Mouse (Mus musculus): ENCODE measurements around the gene Glra1.
"Not testable (repeated sequence)": the region's sequence is repeated elsewhere in the genome, so short reads cannot be mapped to it uniquely, and the experiment has no call there.

The Glra1 gene

GRCm38 (mm10) chr11:55607808-55608523 lies at the start of gene Glra1:
TSS of gene Glra1 (minus strand) at chr11:55608198.
- peak in 1 of 2 experiments; percentile 20 for DNase-seq (ENCODE audit: low spot score in 2 of 2)

GRCm38 (mm10) chr11:55636961-55637360 lies 29.0 kb upstream of the Glra1 start:
- DNase-seq (ENCODE audit: low spot score in 2 of 2), result no peak

DNA sequence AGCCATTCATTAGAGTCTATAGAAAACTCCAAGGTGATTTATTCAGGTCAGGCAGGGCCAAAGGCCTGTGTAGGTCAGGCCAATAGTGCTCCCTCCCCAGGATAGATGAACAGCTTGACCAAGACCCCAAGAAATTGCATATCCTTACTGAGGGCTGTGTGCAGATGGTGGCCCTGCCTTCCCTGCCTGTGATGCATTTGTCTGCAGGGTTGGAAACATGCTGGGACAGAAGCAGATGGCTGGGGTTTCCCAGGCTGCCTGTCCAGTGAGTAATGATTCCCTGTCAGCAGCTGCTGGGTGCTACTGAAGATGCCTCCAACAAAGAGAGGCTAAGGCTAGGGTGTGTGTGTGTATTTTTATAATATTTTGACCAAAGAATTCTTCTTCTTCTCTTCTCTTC lies 25.9 kb upstream of the Glra1 start:
- DNase-seq (ENCODE audit: low spot score in 2 of 2), result no peak

- not testable (repeated sequence) for DNase-seq (ENCODE audit: low spot score in 2 of 2)
Measured at GRCm38 (mm10) chr11:55614631-55615030, 6.6 kb upstream of the Glra1 start.

- no peak for DNase-seq (ENCODE audit: low spot score in 2 of 2)
Measured at GRCm38 (mm10) chr11:55608524-55608920, 524 bp upstream of the Glra1 start.

DNA sequence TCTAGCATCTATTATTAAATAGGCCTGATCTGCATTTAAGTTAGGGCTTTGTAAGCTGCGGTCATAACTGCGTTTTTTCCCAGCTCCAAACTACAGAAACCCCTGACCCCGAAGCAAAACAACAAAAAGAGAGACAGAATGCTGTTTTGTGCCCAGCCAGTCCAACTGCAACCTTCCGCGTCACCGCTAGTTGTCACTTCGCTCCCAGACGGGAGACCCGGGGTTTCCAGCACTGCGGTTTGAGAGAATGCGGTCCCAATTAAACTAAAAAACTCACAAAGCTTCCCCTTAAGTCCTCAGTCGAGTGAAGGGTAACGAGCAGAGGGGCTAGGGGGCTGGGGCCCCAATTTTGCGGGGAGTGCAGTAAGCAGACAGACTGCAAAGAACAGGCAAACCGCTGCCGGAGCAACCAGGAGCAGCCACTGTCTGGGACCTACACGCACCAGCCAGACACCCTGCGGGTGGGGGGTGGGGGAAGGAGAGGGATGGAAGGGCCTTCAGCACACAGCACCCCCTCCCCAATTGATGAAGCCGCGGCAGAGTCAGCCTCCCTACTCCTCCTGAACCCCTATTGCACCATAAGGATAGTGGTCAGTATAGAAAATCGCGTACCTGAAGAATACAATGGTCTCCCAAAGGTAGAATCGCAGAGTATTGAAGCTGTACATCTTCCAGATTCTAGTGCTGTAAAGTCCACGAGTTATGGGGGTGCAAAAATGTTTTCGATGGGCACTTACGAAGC lies 761 bp downstream of the Glra1 start:
- DNase-seq (ENCODE audit: low spot score in 2 of 2), result peak in 1 of 2 experiments; percentile 24

GRCm38 (mm10) chr11:55601447-55602065 lies 6.4 kb downstream of the Glra1 start:
- DNase-seq (ENCODE audit: low spot score in 2 of 2), result no peak

- DNase-seq (ENCODE audit: low spot score in 2 of 2), result no peak
Measured at GRCm38 (mm10) chr11:55595726-55596125, 12.3 kb downstream of the Glra1 start.

GRCm38 (mm10) chr11:55594411-55594810 lies 13.6 kb downstream of the Glra1 start:
- DNase-seq (ENCODE audit: low spot score in 2 of 2), result no peak

DNA sequence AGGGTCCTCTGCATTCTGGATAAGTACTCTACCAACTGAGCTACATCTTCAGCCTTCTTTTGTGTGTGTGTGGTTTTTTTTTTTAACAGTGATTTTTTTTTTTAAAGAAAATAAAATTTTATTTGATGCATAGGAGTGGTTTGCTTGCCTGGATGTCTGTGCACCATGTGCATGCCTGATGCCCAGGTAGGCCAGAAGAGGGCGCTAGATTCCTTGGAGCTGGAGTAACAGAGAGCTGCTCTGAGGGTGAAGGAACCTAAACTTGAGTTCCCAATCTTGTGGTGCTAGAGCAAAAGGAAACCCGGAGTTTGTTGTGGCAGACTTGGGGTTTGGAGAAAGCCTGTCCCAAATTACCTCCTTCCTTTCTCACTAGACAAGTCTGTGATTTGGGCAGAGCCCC lies 16.8 kb downstream of the Glra1 start:
- no peak for DNase-seq (ENCODE audit: low spot score in 2 of 2)

DNA sequence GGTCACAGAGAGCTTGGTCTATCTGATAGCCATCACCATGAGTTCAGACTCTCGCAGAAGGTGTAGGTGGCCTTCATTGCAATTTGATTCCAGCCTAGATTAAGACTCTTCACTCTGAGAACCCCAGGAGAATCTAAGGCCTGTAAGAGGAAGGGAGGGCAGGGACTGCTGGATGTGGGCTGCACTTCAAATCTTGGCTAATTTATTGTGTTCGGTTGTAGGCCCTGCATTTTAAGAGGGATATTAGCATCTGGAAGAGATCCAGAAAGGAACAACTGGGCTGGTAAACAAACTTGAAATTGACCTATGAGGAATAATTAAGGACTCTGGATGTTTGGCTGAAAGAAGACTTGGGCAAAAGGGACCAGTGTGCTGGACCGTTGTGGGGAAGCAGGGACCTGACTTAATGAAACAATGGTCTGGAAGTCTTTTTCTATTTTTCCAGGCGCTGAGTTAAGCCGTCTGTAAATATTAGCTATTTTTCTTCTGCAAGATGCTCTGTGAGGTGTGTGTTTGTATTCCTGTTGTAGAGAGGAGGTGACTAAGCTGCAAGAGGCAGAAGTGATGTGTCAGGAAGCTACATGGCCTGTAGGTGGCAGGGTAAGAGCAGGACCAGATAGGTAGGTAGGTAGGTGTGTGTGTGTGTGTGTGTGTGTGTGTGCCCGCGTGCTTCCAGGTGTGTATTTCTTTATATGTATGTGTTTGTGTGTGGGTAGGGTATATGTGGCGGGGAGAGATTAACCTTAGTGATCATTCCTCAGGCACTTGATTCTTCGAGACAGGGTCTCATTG lies 18.4 kb downstream of the Glra1 start:
- no peak for DNase-seq (ENCODE audit: low spot score in 2 of 2)

- peak in 1 of 2 experiments; percentile 21 for DNase-seq (ENCODE audit: low spot score in 2 of 2)
Measured at GRCm38 (mm10) chr11:55574397-55574796, 33.6 kb downstream of the Glra1 start.

DNA sequence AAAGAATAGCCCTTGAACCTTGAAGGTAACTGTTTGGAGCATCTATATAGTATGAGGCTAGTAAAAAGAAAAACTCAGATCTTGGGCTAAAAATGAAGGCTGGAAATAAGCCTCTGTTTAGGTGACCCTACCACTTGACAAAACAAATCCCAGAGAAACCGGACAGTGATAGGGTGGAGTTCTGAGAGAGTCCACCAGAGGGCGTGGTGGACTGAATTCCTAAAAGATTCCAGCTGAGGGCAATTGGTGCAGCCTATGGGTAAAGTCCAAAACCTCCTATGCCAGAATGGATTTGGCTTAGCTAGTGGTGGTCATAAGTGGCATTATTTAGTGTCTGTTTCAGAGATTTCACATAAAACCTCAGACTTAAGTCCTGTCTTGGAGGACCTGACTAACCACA lies 36.9 kb downstream of the Glra1 start:
- DNase-seq (ENCODE audit: low spot score in 2 of 2), result peak in 1 of 2 experiments; percentile 45

GRCm38 (mm10) chr11:55566309-55567099 lies 41.5 kb downstream of the Glra1 start:
- no peak for DNase-seq (ENCODE audit: low spot score in 2 of 2)

GRCm38 (mm10) chr11:55545690-55546089 lies 62.3 kb downstream of the Glra1 start:
- DNase-seq (ENCODE audit: low spot score in 2 of 2), result no peak

GRCm38 (mm10) chr11:55542671-55543070 lies 65.3 kb downstream of the Glra1 start:
- DNase-seq (ENCODE audit: low spot score in 2 of 2), result no peak

DNA sequence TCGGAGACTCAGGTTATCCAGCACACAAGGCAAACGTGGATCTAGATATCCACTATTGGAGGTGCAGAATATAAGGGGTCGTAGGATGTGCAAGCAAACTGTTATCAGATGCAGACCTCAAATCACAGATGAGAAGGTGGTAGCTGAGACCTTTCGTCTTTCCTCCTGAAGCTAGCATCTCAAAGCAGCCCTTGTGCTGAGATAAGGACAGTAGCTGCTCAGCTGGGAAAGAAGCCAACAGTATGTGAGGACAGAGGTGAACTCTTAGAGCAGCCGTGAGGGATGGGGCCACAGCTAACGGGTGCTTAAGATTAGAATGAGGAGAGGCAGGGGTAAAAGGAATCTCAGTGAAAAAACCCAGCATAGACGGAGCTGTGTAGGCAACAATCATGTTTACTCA lies 65.9 kb downstream of the Glra1 start:
- no peak for DNase-seq (ENCODE audit: low spot score in 2 of 2)

DNA sequence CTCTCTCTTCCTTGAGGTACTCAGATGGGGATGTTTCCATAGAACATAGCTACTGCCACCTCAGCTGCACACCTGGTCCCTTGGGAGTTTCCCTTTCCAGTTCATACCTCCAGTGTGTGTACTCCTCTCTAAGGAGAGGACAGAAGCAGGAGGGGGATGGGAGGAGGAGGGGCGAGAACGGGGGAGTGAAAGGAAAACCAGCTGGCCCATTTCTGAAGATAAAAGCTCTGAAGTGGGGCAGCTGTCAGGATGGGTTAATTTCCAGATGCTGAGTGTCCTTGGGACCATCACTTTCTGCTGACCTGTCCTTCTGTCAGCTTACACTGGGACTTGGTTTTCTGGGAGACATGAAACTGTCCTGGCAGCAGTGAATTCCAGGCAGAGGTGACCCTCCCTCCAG lies 73.2 kb downstream of the Glra1 start:
- no peak for DNase-seq (ENCODE audit: low spot score in 2 of 2)

GRCm38 (mm10) chr11:55533378-55533777 lies 74.6 kb downstream of the Glra1 start:
- DNase-seq (ENCODE audit: low spot score in 2 of 2), result peak in 1 of 2 experiments; percentile 66

DNA sequence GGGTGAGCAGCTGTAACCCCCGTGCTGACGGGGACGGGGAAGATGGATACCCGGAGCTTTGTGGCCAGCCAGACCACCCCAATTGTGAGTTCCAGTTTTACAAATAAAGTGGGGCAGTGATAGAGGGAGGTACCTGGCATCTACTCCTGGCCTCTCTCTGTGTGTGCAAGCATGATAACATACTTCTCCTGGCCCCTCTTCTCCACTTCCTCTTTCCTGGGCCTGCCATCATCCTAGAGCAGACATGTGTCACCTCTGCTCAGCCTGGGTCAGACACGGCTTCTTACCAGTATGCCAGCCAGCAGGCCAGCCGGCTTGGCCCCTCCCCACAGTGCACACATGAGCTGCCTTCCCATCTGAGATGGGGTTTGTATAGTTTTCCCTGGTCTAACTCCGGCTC lies 77.3 kb downstream of the Glra1 start:
- DNase-seq (ENCODE audit: low spot score in 2 of 2), result no peak
